Mouse (Mus musculus): ENCODE results near the gene Arid3a. TPM values are rescaled to one million over a fixed set of nuclear protein-coding genes. Genes with fewer than 3 reads are reported as not detected.

Gene Arid3a
- polyA plus RNA-seq, 1 experiment, result 36.5 TPM

GRCm38 (mm10) chr10:79994397-79995115 is 67.7 kb downstream of the Arid3a start:
- Histone ChIP-seq H3K27me3 (ENCODE audit: control insufficient read depth, insufficient read depth, low read length, poor library complexity, severe bottlenecking) (no peaks in the 10 kb centered on the region), H3K27ac (ENCODE audit: insufficient read depth, low read length) (no peak overlapping the region), H3K4me3 (ENCODE audit: low read depth, low read length) (no peak overlapping the region), H3K9ac (ENCODE audit: low read depth, poor library complexity, severe bottlenecking) (no peak overlapping the region), H3K36me3 (ENCODE audit: control insufficient read depth, insufficient read depth, low read length, poor library complexity, severe bottlenecking) (no peaks in the 10 kb centered on the region), H3K4me1 (ENCODE audit: control insufficient read depth, insufficient read depth, low read length) (peaks cover 3% of the 10 kb centered on the region), H3K9me3 (replicated peaks; ENCODE audit: control insufficient read depth, insufficient read depth, low read length, poor library complexity, severe bottlenecking) (no peaks in the 10 kb centered on the region)
- TF ChIP-seq EP300 (IDR thresholded peaks at IDR 0.05; ENCODE audit: insufficient read depth, low read depth, low read length), result no peak
- no peak for TF ChIP-seq POLR2A (IDR thresholded peaks at IDR 0.05; ENCODE audit: insufficient read depth, low read length)
- no peak for TF ChIP-seq CTCF (IDR thresholded peaks at IDR 0.05; ENCODE audit: low read depth, low read length)

DNA sequence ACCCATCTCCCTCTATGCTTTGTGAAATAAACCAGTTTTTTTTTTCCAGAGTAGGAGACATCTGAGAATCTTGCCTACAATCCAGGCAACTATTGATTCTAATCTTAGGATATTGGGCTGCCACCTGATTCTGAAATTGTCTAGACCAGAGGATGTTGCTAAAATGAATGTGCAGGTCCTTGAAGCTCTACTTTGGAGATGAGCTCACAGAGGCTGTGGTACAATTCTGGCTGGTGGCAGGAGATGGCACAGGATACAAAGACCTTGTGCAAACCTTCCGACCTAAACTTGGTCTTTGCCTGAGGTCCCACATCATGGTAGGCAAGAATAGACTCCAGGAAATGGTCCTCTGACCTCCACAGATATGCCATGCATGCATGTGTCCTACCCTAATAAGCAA is 68.8 kb downstream of the Arid3a start:
- no peaks in the 10 kb centered on the region for H3K9me3 ChIP-seq (replicated peaks; ENCODE audit: control insufficient read depth, insufficient read depth, low read length, poor library complexity, severe bottlenecking)
- TF ChIP-seq POLR2A (IDR thresholded peaks at IDR 0.05; ENCODE audit: insufficient read depth, low read length) (no peak), EP300 (IDR thresholded peaks at IDR 0.05; ENCODE audit: insufficient read depth, low read depth, low read length) (no peak), CTCF (IDR thresholded peaks at IDR 0.05; ENCODE audit: low read depth, low read length) (no peak)
- H3K4me1 ChIP-seq (ENCODE audit: control insufficient read depth, insufficient read depth, low read length), result peaks cover 3% of the 10 kb centered on the region
- no peak overlapping the region for H3K9ac ChIP-seq (ENCODE audit: low read depth, poor library complexity, severe bottlenecking)
- H3K4me3 ChIP-seq (ENCODE audit: low read depth, low read length), result no peak overlapping the region
- H3K27ac ChIP-seq (ENCODE audit: insufficient read depth, low read length), result no peak overlapping the region
- H3K36me3 ChIP-seq (ENCODE audit: control insufficient read depth, insufficient read depth, low read length, poor library complexity, severe bottlenecking), result no peaks in the 10 kb centered on the region
- H3K27me3 ChIP-seq (ENCODE audit: control insufficient read depth, insufficient read depth, low read length, poor library complexity, severe bottlenecking), result no peaks in the 10 kb centered on the region

GRCm38 (mm10) chr10:79996272-79997033 is 69.6 kb downstream of the Arid3a start, which contains the start of gene Abca7:
Gene Abca7, plus strand, starts transcription at chr10:79996494.
- Histone ChIP-seq H3K36me3 (ENCODE audit: control insufficient read depth, insufficient read depth, low read length, poor library complexity, severe bottlenecking) (no peaks in the 10 kb centered on the region), H3K9ac (ENCODE audit: low read depth, poor library complexity, severe bottlenecking) (peak within 1 kb of the TSS; percentile 75), H3K9me3 (replicated peaks; ENCODE audit: control insufficient read depth, insufficient read depth, low read length, poor library complexity, severe bottlenecking) (no peaks in the 10 kb centered on the region), H3K4me3 (ENCODE audit: low read depth, low read length) (peak within 1 kb of the TSS; percentile 96), H3K4me1 (ENCODE audit: control insufficient read depth, insufficient read depth, low read length) (no peaks in the 10 kb centered on the region), H3K27me3 (ENCODE audit: control insufficient read depth, insufficient read depth, low read length, poor library complexity, severe bottlenecking) (no peaks in the 10 kb centered on the region), H3K27ac (ENCODE audit: insufficient read depth, low read length) (no peak within 1 kb of the TSS)
- TF ChIP-seq CTCF (IDR thresholded peaks at IDR 0.05; ENCODE audit: low read depth, low read length) (no peak), POLR2A (IDR thresholded peaks at IDR 0.05; ENCODE audit: insufficient read depth, low read length) (peak; percentile 5)

DNA sequence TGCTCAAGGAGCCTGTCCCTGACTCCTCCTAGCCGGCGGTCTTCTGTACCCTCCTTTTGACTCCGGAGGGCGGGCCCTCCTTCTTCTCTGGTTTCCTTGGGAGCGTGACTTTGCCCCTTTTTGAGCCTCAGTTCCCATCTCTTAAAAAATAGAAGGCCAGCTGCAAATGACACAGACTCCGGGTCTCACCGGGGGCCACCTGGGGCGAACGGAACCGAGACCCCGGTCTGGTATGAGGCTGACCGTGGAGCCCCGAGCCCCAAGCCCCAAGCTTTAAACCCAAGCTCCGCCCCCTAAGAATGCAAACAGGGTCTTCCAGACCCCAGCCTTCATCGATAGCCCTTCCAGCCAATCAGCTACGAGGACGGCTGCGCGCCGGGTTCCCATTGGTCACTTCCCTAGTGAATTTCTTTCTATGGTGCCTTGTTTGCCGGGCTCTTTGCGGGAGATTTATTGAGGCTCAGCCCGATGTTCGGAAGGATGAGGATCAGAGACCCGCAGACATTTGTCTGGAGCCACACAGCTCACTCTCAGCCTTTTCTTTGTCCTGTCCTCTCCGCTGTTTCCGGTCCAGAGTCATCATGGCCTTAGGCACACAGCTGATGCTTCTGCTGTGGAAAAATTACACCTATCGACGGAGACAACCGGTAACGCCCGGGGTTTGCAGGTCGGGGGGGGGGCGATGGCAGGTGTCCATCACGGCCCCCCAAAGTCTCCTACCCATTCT is 70.4 kb downstream of the Arid3a start:
- no peaks in the 10 kb centered on the region for H3K36me3 ChIP-seq (ENCODE audit: control insufficient read depth, insufficient read depth, low read length, poor library complexity, severe bottlenecking)
- no peaks in the 10 kb centered on the region for H3K9me3 ChIP-seq (replicated peaks; ENCODE audit: control insufficient read depth, insufficient read depth, low read length, poor library complexity, severe bottlenecking)
- no peak overlapping the region for H3K27ac ChIP-seq (ENCODE audit: insufficient read depth, low read length)
- TF ChIP-seq EP300 (IDR thresholded peaks at IDR 0.05; ENCODE audit: insufficient read depth, low read depth, low read length) (no peak), POLR2A (IDR thresholded peaks at IDR 0.05; ENCODE audit: insufficient read depth, low read length) (no peak), CTCF (IDR thresholded peaks at IDR 0.05; ENCODE audit: low read depth, low read length) (no peak)
- peak overlapping the region; percentile 75 for H3K9ac ChIP-seq (ENCODE audit: low read depth, poor library complexity, severe bottlenecking)
- no peaks in the 10 kb centered on the region for H3K27me3 ChIP-seq (ENCODE audit: control insufficient read depth, insufficient read depth, low read length, poor library complexity, severe bottlenecking)
- H3K4me3 ChIP-seq (ENCODE audit: low read depth, low read length), result peak overlapping the region; percentile 96
- no peaks in the 10 kb centered on the region for H3K4me1 ChIP-seq (ENCODE audit: control insufficient read depth, insufficient read depth, low read length)

GRCm38 (mm10) chr10:79997819-79998218 is 71.0 kb downstream of the Arid3a start:
- no peaks in the 10 kb centered on the region for H3K4me1 ChIP-seq (ENCODE audit: control insufficient read depth, insufficient read depth, low read length)
- no peak overlapping the region; the same call in 1 of the 2 replicates for H3K9ac ChIP-seq (ENCODE audit: low read depth, poor library complexity, severe bottlenecking)
- H3K27me3 ChIP-seq (ENCODE audit: control insufficient read depth, insufficient read depth, low read length, poor library complexity, severe bottlenecking), result no peaks in the 10 kb centered on the region
- peak overlapping the region; percentile 96 for H3K4me3 ChIP-seq (ENCODE audit: low read depth, low read length)
- TF ChIP-seq POLR2A (IDR thresholded peaks at IDR 0.05; ENCODE audit: insufficient read depth, low read length), result no peak
- no peak for TF ChIP-seq CTCF (IDR thresholded peaks at IDR 0.05; ENCODE audit: low read depth, low read length)
- no peak overlapping the region for H3K27ac ChIP-seq (ENCODE audit: insufficient read depth, low read length)
- H3K9me3 ChIP-seq (replicated peaks; ENCODE audit: control insufficient read depth, insufficient read depth, low read length, poor library complexity, severe bottlenecking), result no peaks in the 10 kb centered on the region
- H3K36me3 ChIP-seq (ENCODE audit: control insufficient read depth, insufficient read depth, low read length, poor library complexity, severe bottlenecking), result no peaks in the 10 kb centered on the region
